Mouse (Mus musculus) liver, adult (tissue): ENCODE measurements around the gene Ints5.

Experiments
- GATA4 ChIP-seq: IDR thresholded peaks from 2 replicates; pipeline ENCODE4 v1.6.1; 2014; ENCODE audit warnings: mild to moderate bottlenecking, low read length; ENCODE audit not compliant: insufficient replicate concordance

Ints5 gene

GRCm38 (mm10) chr19:8942276-8942964 is 49.6 kb downstream of the Ints5 start:
- TF ChIP-seq GATA4: no peak

- TF ChIP-seq GATA4: no peak
These were observed 50.2 kb downstream of the Ints5 start for GRCm38 (mm10) chr19:8943047-8943446.

- TF ChIP-seq GATA4: no peak
These were observed 51.3 kb downstream of the Ints5 start for GRCm38 (mm10) chr19:8944062-8944461.

- no peak for TF ChIP-seq GATA4
These were observed 51.9 kb downstream of the Ints5 start for GRCm38 (mm10) chr19:8944750-8945149.

GRCm38 (mm10) chr19:8945251-8945650 is 52.4 kb downstream of the Ints5 start:
- TF ChIP-seq GATA4: no peak

DNA sequence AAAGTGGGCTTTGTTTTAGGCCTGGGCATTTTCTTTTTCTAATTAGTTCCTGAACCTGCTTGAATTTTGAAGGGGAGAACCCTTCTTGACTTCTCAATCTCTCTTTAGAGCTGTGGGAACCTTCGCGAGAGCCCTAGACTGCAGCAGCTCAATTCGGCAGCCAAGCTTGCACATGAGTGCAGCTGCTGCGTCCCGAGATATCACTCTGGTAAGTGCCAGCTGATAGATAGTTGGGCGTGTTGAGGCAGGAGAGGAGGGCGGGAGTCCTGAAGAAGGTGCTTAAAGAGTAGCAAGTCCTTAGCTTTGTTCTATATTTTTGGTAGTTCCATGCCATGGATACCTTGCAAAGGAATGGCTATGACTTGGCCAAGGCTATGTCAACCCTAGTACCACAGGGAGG is 54.1 kb downstream of the Ints5 start:
- TF ChIP-seq GATA4: no peak
